ENCODE assay signal across 22 mouse cellular contexts in the genomic region with DNA sequence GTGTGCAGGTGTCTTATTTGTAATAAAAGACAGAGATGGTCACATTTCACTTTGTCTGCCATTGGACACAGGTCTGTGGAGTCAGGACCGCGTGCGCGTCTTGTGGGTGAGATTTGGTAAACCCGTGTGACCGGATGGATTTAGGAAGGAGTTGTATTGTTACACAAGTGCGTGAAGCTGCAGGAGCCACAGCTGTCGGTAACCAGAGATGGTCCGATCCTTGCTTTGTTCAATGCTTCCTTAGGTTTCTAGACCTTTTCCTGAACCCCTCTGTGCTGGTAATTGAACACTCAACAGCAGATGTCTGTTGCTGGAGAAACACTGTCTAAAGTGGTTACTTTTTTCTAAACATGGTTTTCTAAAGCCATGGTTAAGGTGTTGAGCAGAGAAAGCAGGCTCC. TPM values are rescaled to one million over a fixed set of nuclear protein-coding genes. Genes with fewer than 3 reads are reported as not detected.
DNase-seq lines count a peak whose midpoint lies in the region; ATAC-seq and TF ChIP-seq lines count a peak whose summit lies in the region.
"Had no signal": no experiment of that assay in that cellular context is flagged by ENCODE, and none has a peak within 500 bp of the region (broad histone marks: within the 10 kb centered on the region; RNA-seq: fewer than 3 reads in every experiment).

No protein-coding gene starts in this region.

- no peaks in the 10 kb centered on the region for H3K79me2 ChIP-seq in myocyte (ENCODE audit: control insufficient read depth, insufficient read depth)

- H3K9ac ChIP-seq in kidney, embryonic 15.5 days: no peak overlapping the region
- H3K9ac ChIP-seq in embryonic facial prominence, embryonic 14.5 days (ENCODE audit: low read depth, low read length): no peak overlapping the region
- H3K9ac ChIP-seq: forebrain, embryonic 15.5 days; heart, embryonic 15.5 days; hindbrain, embryonic 13.5 days had no signal

- H3K27me3 ChIP-seq in kidney, embryonic 15.5 days: no peaks in the 10 kb centered on the region
- H3K27me3 ChIP-seq in embryonic facial prominence, embryonic 14.5 days (replicated peaks; ENCODE audit: control insufficient read depth, insufficient read depth, low read length): no peaks in the 10 kb centered on the region
- no peaks in the 10 kb centered on the region for H3K27me3 ChIP-seq in myocyte (ENCODE audit: control insufficient read depth, insufficient read depth, insufficient read length)
- H3K27me3 ChIP-seq: CH12.LX; forebrain, embryonic 15.5 days; heart, embryonic 15.5 days; hindbrain, embryonic 13.5 days; Patski had no signal

- H3K4me1 ChIP-seq in kidney, embryonic 15.5 days: peaks cover 10% of the 10 kb centered on the region
- no peaks in the 10 kb centered on the region for H3K4me1 ChIP-seq in embryonic facial prominence, embryonic 14.5 days (ENCODE audit: control insufficient read depth, insufficient read depth, low read length)
- H3K4me1 ChIP-seq: heart, embryonic 15.5 days had no signal

- no peaks in the 10 kb centered on the region for H3K36me3 ChIP-seq in kidney, embryonic 15.5 days
- H3K36me3 ChIP-seq in embryonic facial prominence, embryonic 14.5 days (ENCODE audit: control insufficient read depth, insufficient read depth, low read length): no peaks in the 10 kb centered on the region
- H3K36me3 ChIP-seq in myocyte (ENCODE audit: control insufficient read depth, insufficient read depth): no peaks in the 10 kb centered on the region
- H3K36me3 ChIP-seq: forebrain, embryonic 15.5 days; heart, embryonic 15.5 days; hindbrain, embryonic 13.5 days had no signal

- H3K4me3 ChIP-seq in kidney, embryonic 15.5 days (replicated peaks): no peak overlapping the region
- no peak overlapping the region for H3K4me3 ChIP-seq in embryonic facial prominence, embryonic 14.5 days (ENCODE audit: low read depth, low read length)
- H3K4me3 ChIP-seq in myocyte: peak overlapping the region; percentile 26
- H3K4me3 ChIP-seq: forebrain, embryonic 15.5 days; heart, embryonic 15.5 days; hindbrain, embryonic 13.5 days had no signal

- WGBS in kidney, embryonic 15.5 days: 87% methylated on average over 9 of the region's 9 CpGs
- WGBS in embryonic facial prominence, embryonic 14.5 days: 87% methylated on average over 9 of the region's 9 CpGs

- H3K9me3 ChIP-seq in kidney, embryonic 15.5 days (replicated peaks): no peaks in the 10 kb centered on the region
- H3K9me3 ChIP-seq in embryonic facial prominence, embryonic 14.5 days (ENCODE audit: control insufficient read depth, low read length): no peaks in the 10 kb centered on the region
- H3K9me3 ChIP-seq: forebrain, embryonic 15.5 days; heart, embryonic 15.5 days; hindbrain, embryonic 13.5 days had no signal

- H3K4me2 ChIP-seq in kidney, embryonic 15.5 days: no peak overlapping the region
- H3K4me2 ChIP-seq in embryonic facial prominence, embryonic 14.5 days (ENCODE audit: low read depth, low read length): no peak overlapping the region
- peak overlapping the region; percentile 62 for H3K4me2 ChIP-seq in myocyte (ENCODE audit: low read depth)
- H3K4me2 ChIP-seq: forebrain, embryonic 15.5 days; heart, embryonic 11.5 days; heart, embryonic 15.5 days; hindbrain, embryonic 13.5 days had no signal

- H3ac ChIP-seq in myocyte (ENCODE audit: control insufficient read depth, insufficient read length): no peak overlapping the region

- no peak for TF ChIP-seq POLR2A in myocyte (IDR thresholded peaks at IDR 0.05; ENCODE audit: insufficient read length, low read depth)

- H3K27ac ChIP-seq in kidney, embryonic 15.5 days: no peak overlapping the region
- H3K27ac ChIP-seq in embryonic facial prominence, embryonic 14.5 days (replicated peaks; ENCODE audit: low read depth, low read length): no peak overlapping the region
- H3K27ac ChIP-seq: forebrain, embryonic 15.5 days; heart, embryonic 15.5 days; hindbrain, embryonic 13.5 days; hindbrain, postnatal 0 days had no signal

- ATAC-seq in kidney, embryonic 15.5 days (replicated peaks; ENCODE audit: low FRiP score): peak; percentile 29; the same call in 1 of the 2 replicates
- ATAC-seq in embryonic facial prominence, embryonic 14.5 days (ENCODE audit: low read depth): peak; percentile 91
- ATAC-seq: forebrain, embryonic 15.5 days; hindbrain, postnatal 0 days; Patski had no signal

- no peak for DNase-seq in kidney, postnatal 14 days
- peak; percentile 33 for DNase-seq in R1 (ENCODE audit: low read depth, low spot score)
- DNase-seq in embryonic facial prominence, embryonic 14.5 days (ENCODE audit: low spot score): peak; percentile 74
- DNase-seq in urinary bladder, postnatal 4 days (ENCODE audit: low spot score in 2 of 2): no peak
- DNase-seq: adrenal gland, adult 8-10 months; adrenal gland, postnatal 36 days; cerebellum, adult 11 months; cerebellum, adult 8-10 months; cerebellum, postnatal 14 days; embryo, embryonic 11 days; gastrocnemius, postnatal 36 days; heart, adult 18-20 months; heart, postnatal 14 days had no signal

TF ChIP-seq in myocyte, 11 proteins besides CTCF, POLR2A, EP300 and RAD21:
- TF ChIP-seq MYOG (IDR thresholded peaks at IDR 0.05; ENCODE audit: control insufficient read depth in 1 of 3, insufficient read depth in 1 of 3, insufficient read length in 2 of 3, low read depth in 2 of 3) (no peak), TCF3 (IDR thresholded peaks at IDR 0.05; ENCODE audit: insufficient read length, low read depth) (no peak), MAX (IDR thresholded peaks at IDR 0.05; ENCODE audit: low read depth) (no peak), USF1 (IDR thresholded peaks at IDR 0.05; ENCODE audit: low read depth) (no peak), TCF12 (IDR thresholded peaks at IDR 0.05; ENCODE audit: insufficient read depth, poor library complexity, severe bottlenecking) (no peak), SRF (IDR thresholded peaks at IDR 0.05; ENCODE audit: control insufficient read depth, insufficient read length, low read depth) (no peak)

RNA-seq across cellular contexts. Expression of gene Grip1, which starts 48.5 kb away (rescaled TPM):
- 3.3 and 4.1 TPM in 2 replicates for polyA plus RNA-seq in kidney, embryonic 15.5 days (2015; fragmentation: Nextera tagmentation; extraction: Ambion mirVana)
- polyA plus RNA-seq in embryonic facial prominence, embryonic 14.5 days (2014; fragmentation: Nextera tagmentation; extraction: Ambion mirVana): 5.0 and 6.6 TPM in 2 replicates
- polyA plus RNA-seq in myocyte (2012; fragmentation: generic; extraction: Trizol): 0.08 TPM

Comparison
In these comparisons a context has a peak if more than half of its experiments do, and no peak if none do; other contexts are left out.
1. DNase-seq: peak in R1 (single experiment) and embryonic facial prominence, embryonic 14.5 days (single experiment); none in kidney, postnatal 14 days (single experiment) and urinary bladder, postnatal 4 days (0 of 2).